Mouse (Mus musculus) natural killer cell, adult 2 months (primary cell): ENCODE results near the gene Olfr1239.

Experiments used
- DNase-seq, 2 experiments: peaks; one replicate each; pipeline ENCODE4 v3.0.0; 2022; ENCODE audit warnings: low spot score in 2 of 2

Gene Olfr1239

DNA sequence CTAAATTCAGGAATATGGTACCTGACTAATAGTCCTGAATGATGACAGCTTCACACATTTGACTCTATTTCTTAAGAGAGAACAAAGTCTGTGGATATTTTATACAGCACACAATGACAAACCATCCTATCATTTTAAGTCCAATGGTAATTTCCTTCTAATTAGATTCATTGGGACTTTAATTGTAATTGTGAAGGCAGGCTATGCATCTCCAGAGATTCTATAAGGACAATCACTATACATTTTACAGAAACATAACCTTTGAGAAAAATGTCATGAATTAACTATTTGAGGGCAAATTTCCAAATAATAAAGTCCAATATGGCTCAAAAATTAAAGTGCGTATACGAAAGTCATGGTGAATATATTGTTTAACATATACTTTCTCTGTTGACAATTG, at the start of gene Olfr1239:
Olfr1239 (minus strand) TSS at position 101 of the 400 bp plus-strand sequence.
- DNase-seq = no peak

DNA sequence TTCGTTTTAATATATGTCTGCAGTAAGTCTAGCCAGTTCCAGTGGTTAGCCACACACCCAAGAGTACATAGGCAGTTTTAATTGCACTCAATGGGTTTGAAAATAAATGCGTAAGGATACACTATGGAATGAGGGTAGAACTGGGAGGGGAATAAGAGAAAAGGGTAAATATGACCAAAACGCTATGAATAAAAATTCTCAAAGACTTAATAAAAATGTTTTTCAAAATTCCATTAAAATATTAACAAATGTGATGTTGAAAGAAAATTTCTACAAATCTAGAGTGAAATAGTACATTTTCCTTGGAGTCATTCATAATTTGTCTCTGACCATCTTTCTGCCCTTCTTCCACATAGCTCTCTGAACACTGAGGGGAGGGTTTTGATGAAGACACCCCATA, 22.7 kb upstream of the Olfr1239 start, which contains the start of gene Olfr1240:
Olfr1240 (minus strand) TSS at position 101 of the 400 bp plus-strand sequence.
- no peak for DNase-seq

DNA sequence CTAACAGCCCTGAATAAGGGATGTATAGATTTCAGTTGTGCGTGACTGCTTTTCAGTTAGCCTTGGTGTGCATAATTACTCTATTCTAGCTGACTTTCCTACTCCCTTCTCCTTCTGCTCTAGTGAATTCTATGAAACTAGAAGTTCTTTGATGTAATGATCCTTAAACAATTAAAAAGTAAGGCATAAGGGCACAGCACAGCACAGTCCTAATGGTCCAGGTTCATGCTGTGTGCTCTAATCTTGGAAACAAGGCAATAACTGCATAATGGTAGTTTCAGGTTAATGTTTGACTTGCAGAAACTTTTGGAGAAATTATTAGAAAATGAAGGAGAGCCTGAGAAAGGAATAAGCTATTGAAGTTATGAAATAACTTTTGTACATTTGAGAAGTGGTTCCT, 5.7 kb downstream of the Olfr1239 start:
- no peak for DNase-seq

DNA sequence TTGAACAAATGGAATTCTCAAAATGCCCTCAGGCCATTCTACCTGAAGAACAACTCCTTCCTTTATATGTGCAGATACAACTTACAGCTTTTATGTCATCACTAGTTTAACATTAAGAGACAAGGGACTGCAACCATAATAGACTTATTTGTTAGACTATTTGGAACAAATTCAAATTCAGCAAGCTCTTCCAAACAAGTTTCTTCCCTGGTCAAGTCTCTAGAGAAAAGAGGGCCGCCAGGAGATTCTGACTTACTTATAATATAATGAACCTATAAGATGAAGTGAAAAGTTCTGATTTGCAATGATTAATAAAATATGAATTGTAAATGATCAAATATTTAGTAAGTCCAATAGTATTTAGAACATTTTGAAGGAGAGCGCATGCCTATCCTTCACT, 10.6 kb downstream of the Olfr1239 start, which contains the start of gene Olfr1238:
Olfr1238 (minus strand) TSS at position 101 of the 400 bp plus-strand sequence.
- no peak for DNase-seq

DNA sequence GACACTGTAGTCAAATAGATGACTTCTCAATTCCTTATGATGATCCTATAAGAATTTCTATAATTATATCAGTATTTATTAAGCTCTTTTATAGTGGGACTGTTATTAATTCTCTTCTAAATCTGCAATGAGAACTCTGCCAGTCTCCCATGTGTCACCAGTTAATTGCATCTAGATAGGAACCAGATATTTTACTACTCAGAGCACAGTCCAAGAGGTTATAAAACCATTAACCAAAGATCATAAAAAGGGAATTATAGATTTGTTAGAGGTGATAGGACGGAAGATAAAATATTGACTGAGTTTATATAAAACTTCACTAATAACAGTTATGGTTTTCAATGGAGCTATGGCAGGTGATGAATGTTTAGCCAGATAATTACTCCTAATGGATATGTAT, 19.3 kb downstream of the Olfr1239 start:
- no peak for DNase-seq
